In genomic region chr1:37132433-37132832, GRCm38 (mm10) we compare ENCODE assay signal across 24 mouse cellular contexts.
A peak's percentile ranks its signal among the peaks of the same experiment; 100 is the strongest.
DNase-seq lines count a peak whose midpoint lies in the region; ATAC-seq and TF ChIP-seq lines count a peak whose summit lies in the region.
"Had no signal": no experiment of that assay in that cellular context is flagged by ENCODE, and none has a peak within 500 bp of the region (broad histone marks: within the 10 kb centered on the region; RNA-seq: fewer than 3 reads in every experiment).

No protein-coding gene starts in this region.

- H3K9ac ChIP-seq in heart, postnatal 0 days (replicated peaks; ENCODE audit: low read depth, low read length): no peak overlapping the region
- H3K9ac ChIP-seq in lung, postnatal 0 days (replicated peaks; ENCODE audit: low read depth): no peak overlapping the region
- H3K9ac ChIP-seq: heart, embryonic 15.5 days; hindbrain, embryonic 14.5 days; intestine, embryonic 15.5 days; limb, embryonic 12.5 days; liver, embryonic 15.5 days had no signal

- WGBS in heart, postnatal 0 days: 56% methylated on average over 7 of the region's 7 CpGs
- 52% methylated on average over 7 of the region's 7 CpGs for WGBS in lung, postnatal 0 days

- in situ Hi-C loops in Patski (cut with MboI; ENCODE audit: low pct_unique_long_range_greater_than_20kb): no loop called here

- no peak for ATAC-seq in heart, postnatal 0 days (ENCODE audit: insufficient read depth, low read depth)
- ATAC-seq in lung, postnatal 0 days: no peak
- no peak for ATAC-seq in Patski
- ATAC-seq: intestine, embryonic 15.5 days had no signal

- H3K9me3 ChIP-seq in heart, postnatal 0 days (replicated peaks; ENCODE audit: control insufficient read depth, low read length): no peaks in the 10 kb centered on the region
- no peaks in the 10 kb centered on the region for H3K9me3 ChIP-seq in lung, postnatal 0 days (ENCODE audit: low read length)
- H3K9me3 ChIP-seq: forebrain, embryonic 10.5 days; heart, embryonic 15.5 days; intestine, embryonic 15.5 days; limb, embryonic 12.5 days; liver, embryonic 15.5 days had no signal

- no peak overlapping the region for H3K4me2 ChIP-seq in heart, postnatal 0 days (ENCODE audit: low read depth, low read length)
- H3K4me2 ChIP-seq in lung, postnatal 0 days (replicated peaks; ENCODE audit: low read depth, low read length): no peak overlapping the region
- H3K4me2 ChIP-seq: heart, embryonic 15.5 days; hindbrain, embryonic 14.5 days; intestine, embryonic 15.5 days; limb, embryonic 12.5 days; liver, embryonic 15.5 days had no signal

- no peaks in the 10 kb centered on the region for H3K4me1 ChIP-seq in heart, postnatal 0 days (ENCODE audit: control insufficient read depth, insufficient read depth)
- H3K4me1 ChIP-seq in lung, postnatal 0 days (ENCODE audit: insufficient read depth, low read depth, low read length): no peaks in the 10 kb centered on the region
- H3K4me1 ChIP-seq: forebrain, embryonic 10.5 days; heart, embryonic 15.5 days; intestine, embryonic 15.5 days; limb, embryonic 12.5 days; liver, embryonic 15.5 days had no signal

- CTCF ChIA-PET in Patski (lab: Charles Lee): no interaction called here

- no peak overlapping the region for H3K4me3 ChIP-seq in heart, postnatal 0 days (ENCODE audit: low read depth, low read length)
- H3K4me3 ChIP-seq in lung, postnatal 0 days (ENCODE audit: low read depth, low read length): no peak overlapping the region
- H3K4me3 ChIP-seq: forebrain, embryonic 10.5 days; heart, embryonic 15.5 days; intestine, embryonic 15.5 days; limb, embryonic 12.5 days; liver, embryonic 15.5 days; myocyte had no signal

- H3K27me3 ChIP-seq in heart, postnatal 0 days (ENCODE audit: control insufficient read depth, insufficient read depth, low read length): no peaks in the 10 kb centered on the region
- no peaks in the 10 kb centered on the region for H3K27me3 ChIP-seq in lung, postnatal 0 days (replicated peaks; ENCODE audit: insufficient read depth, low read length)
- H3K27me3 ChIP-seq in Patski: peaks cover 14% of the 10 kb centered on the region
- H3K27me3 ChIP-seq: heart, embryonic 15.5 days; intestine, embryonic 15.5 days; limb, embryonic 12.5 days; liver, embryonic 15.5 days had no signal

- H3K36me3 ChIP-seq in heart, postnatal 0 days (replicated peaks; ENCODE audit: control insufficient read depth, insufficient read depth, low read length): no peaks in the 10 kb centered on the region
- no peaks in the 10 kb centered on the region for H3K36me3 ChIP-seq in lung, postnatal 0 days (ENCODE audit: insufficient read depth, low read length)
- H3K36me3 ChIP-seq: forebrain, embryonic 10.5 days; heart, embryonic 15.5 days; intestine, embryonic 15.5 days; limb, embryonic 12.5 days; liver, embryonic 15.5 days had no signal

- POLR2A ChIA-PET in Patski (lab: Charles Lee): no interaction called here

- TF ChIP-seq CTCF in heart, postnatal 0 days (IDR thresholded peaks at IDR 0.05; ENCODE audit: low read depth): peak; percentile 45
- TF ChIP-seq CTCF in lung, postnatal 0 days (IDR thresholded peaks at IDR 0.05): peak; percentile 18
- peak; percentile 34 for TF ChIP-seq CTCF in Patski (IDR thresholded peaks at IDR 0.05)

- no peak for DNase-seq in heart, postnatal 0 days (ENCODE audit: low spot score)
- DNase-seq in heart, adult 8-10 months (ENCODE audit: low spot score): no peak
- no peak for DNase-seq in lung, postnatal 0 days (ENCODE audit: low spot score)
- DNase-seq in lung, postnatal 14 days: no peak
- DNase-seq in Patski (ENCODE audit: low read depth, low spot score): no peak
- no peak for DNase-seq in thymus, adult 18-20 months
- no peak for DNase-seq in ovary, postnatal 14 days (ENCODE audit: low spot score)
- DNase-seq: adrenal gland, postnatal 25 days; cerebellum, adult 11 months; cerebellum, postnatal 14 days; gastrocnemius, postnatal 10 days; heart, adult 18-20 months; lung, postnatal 10 days; midbrain, embryonic 14.5 days; right cerebral cortex, postnatal 14 days; thymus, adult 2 months had no signal

- H3K27ac ChIP-seq in heart, postnatal 0 days (ENCODE audit: low read depth): no peak overlapping the region
- H3K27ac ChIP-seq in lung, postnatal 0 days (ENCODE audit: low read length): no peak overlapping the region
- H3K27ac ChIP-seq: forebrain, embryonic 10.5 days; heart, embryonic 15.5 days; hindbrain, embryonic 14.5 days; intestine, embryonic 15.5 days; kidney, postnatal 0 days; limb, embryonic 12.5 days; liver, embryonic 15.5 days had no signal

- no peak for TF ChIP-seq EP300 in heart, postnatal 0 days (IDR thresholded peaks at IDR 0.05; ENCODE audit: low read depth)
- TF ChIP-seq EP300 in lung, postnatal 0 days (IDR thresholded peaks at IDR 0.05): no peak
